Mouse (Mus musculus): ENCODE data around the gene 4430402I18Rik. TPM values are rescaled to one million over a fixed set of nuclear protein-coding genes. Genes with fewer than 3 reads are reported as not detected.

4430402I18Rik gene
- polyA plus RNA-seq, 2 experiments from 2014 or later = 0.22 TPM; not detected in 1

DNA sequence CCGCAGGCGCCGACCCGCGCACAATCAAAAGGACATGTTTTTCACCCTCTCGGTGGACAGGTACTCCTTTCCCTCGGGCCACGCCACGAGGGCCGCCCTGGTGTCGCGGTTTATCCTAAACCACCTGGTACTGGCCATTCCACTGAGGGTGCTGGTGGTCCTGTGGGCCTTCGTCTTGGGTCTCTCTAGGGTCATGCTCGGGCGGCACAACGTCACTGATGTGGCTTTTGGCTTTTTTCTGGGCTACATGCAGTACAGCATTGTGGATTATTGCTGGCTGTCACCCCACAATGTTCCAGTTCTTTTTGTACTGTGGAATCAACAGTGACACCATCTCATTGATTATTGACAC lies 3.1 kb downstream of the 4430402I18Rik start:
- ATAC-seq = no peak

- ATAC-seq = peak; percentile 83
Observed at GRCm38 (mm10) chr19:28963842-28964551, 3.6 kb downstream of the 4430402I18Rik start, which contains the start of gene Plpp6. Gene Plpp6, plus strand, starts transcription at chr19:28963953.

DNA sequence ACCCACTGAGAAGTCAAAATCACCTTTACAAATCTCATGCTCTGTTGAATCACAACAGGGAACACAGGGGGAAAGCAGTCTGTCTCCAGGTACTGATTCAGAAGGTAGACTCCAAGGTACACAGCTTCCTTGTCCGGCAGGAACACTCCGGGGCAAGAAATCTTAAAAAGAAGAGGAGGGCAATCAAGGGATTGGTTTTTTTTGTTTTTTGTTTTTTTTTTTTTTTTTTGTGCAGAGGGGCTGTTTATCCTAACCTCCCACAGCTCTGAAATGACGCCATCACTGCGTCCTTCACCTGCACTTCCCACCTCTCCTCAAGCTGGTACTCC lies 4.1 kb downstream of the 4430402I18Rik start:
- ATAC-seq = no peak

DNA sequence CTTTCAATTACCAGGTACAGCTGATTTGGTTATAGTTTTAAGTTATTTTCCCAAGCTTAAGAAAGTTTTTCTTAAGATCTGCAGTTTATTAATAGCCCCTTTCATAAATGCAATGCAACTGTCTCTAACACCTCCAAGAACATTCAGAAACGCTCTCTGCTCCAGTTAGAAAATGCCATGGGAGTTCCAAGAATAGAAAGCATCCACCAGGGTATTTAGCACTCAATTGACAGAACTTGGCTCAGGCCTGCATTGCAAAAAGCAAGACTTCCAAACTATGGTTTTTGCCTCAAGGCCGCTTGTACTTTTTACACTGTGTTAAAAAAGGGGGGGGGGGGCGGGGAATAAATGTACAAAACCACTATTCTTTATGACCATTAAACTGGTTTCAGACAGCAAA lies 4.5 kb downstream of the 4430402I18Rik start:
- no peak for ATAC-seq

- no peak for ATAC-seq
Observed at GRCm38 (mm10) chr19:28951251-28951650, 16.3 kb downstream of the 4430402I18Rik start.

GRCm38 (mm10) chr19:28947311-28947710 lies 20.3 kb downstream of the 4430402I18Rik start:
- ATAC-seq = no peak

DNA sequence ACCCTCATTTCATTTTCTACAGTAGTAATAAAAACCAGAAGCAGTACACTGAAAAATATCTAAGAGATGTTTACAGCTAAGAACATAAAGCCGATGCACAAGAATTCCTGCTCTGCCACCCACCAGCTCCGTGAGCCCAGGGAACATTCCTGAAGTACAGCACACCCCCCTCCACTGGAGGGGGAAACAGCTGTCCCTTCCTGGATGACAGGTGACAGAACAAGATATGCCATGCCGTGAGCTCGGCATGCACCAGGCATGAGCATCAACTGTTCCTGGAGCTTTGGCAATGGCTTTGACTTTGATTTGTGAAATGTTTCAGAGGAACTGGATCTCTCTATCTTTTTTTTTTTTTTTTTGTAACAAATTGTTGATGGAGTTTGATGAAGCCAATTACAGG lies 20.8 kb downstream of the 4430402I18Rik start:
- no peak for ATAC-seq

DNA sequence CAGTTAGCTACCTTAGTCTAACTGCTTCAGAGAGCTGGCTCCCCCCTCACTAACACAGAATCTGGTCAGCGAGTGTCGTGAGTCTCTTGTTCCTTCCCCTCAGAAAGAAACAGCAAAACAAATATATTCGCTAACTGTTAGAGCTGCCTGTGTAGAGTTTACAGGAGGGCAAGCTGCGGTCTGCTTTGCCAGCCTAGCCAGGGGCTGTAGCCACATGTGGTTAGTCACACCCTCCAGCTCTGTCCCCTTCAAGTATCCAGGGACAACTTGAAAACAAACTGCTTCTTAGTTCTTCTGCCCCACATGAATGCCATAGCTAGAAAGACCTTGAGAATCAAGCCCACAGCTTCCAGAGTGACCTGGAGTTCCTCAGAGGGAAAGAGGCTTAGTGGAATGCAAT lies 26.3 kb downstream of the 4430402I18Rik start:
- no peak for ATAC-seq

- no peak for ATAC-seq
Observed at GRCm38 (mm10) chr19:28940135-28940874, 27.3 kb downstream of the 4430402I18Rik start.

GRCm38 (mm10) chr19:28934897-28935296 lies 32.7 kb downstream of the 4430402I18Rik start:
- no peak for ATAC-seq

DNA sequence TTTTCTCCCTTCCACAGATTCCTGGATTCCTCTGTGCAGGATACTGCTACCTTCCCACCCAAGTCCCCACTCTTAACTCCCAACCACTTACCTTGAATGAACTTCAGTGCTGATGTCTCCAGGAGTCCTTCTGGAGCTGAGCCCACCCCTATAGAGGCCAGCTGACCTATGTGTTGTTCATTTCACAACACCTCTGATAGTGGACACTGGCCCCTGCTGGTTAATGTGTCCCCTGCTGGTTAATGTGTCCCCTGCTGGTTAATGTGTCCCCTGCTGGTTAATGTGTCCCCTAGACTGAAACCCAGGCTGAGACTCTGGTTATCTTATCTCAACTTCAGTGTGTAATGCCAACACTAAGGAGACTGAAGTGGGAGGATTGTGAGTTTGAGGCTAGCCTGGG lies 38.6 kb downstream of the 4430402I18Rik start:
- ATAC-seq = no peak

GRCm38 (mm10) chr19:28927396-28927795 lies 40.2 kb downstream of the 4430402I18Rik start:
- no peak for ATAC-seq

DNA sequence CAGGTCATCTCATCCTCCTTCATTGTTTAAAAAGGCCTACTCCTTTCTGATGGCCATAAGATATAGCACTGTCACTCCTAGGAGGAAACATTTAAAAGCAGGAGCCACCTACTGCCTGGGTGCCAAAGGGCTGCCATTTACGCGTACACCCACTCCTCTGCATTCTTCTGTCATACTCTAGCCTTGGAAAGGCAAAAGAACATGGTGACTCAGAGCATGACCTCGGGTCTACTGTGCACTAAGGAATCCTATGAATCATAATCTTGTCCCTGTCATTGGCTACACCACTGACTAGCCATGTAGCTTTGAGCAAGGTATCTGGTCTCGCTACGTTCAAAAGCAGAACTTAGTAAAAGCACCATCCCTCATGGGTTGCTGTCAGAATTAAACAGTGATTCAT lies 41.2 kb downstream of the 4430402I18Rik start:
- ATAC-seq = no peak

GRCm38 (mm10) chr19:28917839-28918238 lies 49.8 kb downstream of the 4430402I18Rik start:
- ATAC-seq = no peak

- ATAC-seq = no peak
Observed at GRCm38 (mm10) chr19:28916492-28916891, 51.1 kb downstream of the 4430402I18Rik start.

- no peak for ATAC-seq
Observed at GRCm38 (mm10) chr19:28915602-28916250, 51.9 kb downstream of the 4430402I18Rik start.

DNA sequence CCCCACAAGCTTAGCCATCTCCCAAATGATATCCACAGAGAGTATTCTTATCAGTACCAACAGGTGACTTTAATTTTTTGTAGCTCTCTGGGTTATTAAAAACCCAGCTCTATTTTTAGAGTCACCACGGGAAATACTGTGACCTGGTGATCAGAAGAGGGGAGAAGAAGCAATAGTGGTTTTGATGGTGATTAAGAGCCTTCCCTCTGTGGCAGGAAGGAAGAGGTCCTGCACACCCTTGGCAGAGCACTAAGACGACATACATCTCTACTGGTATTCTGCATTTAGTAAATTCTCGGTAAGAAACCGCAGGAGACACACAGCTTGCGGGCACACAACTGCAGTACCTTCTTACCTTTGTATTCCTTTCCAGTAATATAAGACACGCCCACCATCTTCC lies 53.0 kb downstream of the 4430402I18Rik start:
- no peak for ATAC-seq

GRCm38 (mm10) chr19:28908693-28909092 lies 58.9 kb downstream of the 4430402I18Rik start:
- ATAC-seq = no peak

DNA sequence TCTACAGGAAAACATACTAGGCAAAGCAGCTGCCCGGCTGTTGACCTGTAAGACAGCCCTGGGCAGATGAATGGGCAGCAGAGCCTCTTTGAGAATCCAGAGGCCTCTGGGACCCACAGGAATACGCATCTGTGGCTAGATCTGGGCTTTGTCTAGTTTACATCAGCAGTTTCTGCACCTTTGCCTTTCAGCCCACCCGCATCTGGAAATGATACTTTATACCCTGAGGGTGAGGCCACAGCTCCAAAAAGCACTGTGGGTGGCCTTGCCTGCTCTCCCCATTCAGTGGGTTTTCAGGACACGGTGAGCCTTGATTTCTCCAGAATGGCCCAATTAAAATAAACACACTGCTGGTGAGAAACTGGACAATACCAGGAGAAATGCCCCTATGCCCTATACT lies 59.4 kb downstream of the 4430402I18Rik start:
- ATAC-seq = no peak

DNA sequence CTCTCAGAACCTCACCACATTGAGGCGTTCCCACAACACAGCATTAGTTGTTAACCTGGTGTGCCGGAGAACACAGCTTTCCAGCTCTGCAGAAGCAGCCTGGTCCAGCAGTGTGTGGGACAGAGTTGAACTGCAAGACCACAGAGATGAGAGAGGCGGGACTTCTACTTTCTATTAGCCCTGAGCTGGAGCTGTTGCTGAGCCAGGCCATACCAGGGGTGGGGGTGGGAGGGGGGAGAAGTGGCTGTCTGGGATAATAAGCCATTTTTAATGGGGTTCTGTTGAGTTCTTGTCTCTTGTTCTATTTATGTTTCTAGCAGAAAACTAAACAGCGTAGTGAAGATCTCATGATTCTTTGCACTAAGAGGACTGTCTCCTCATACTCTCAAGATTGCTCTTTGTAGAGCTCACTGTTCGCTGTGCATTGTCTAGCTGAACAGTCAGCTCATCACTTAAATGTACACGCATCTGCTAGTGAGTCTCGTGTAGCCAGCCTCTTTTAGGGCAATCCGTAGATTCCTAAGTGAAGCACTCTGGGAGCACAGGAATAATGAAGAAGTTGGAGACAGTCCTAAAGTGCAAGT lies 64.0 kb downstream of the 4430402I18Rik start:
- no peak for ATAC-seq

- no peak for ATAC-seq
Observed at GRCm38 (mm10) chr19:28902806-28903205, 64.8 kb downstream of the 4430402I18Rik start.

GRCm38 (mm10) chr19:28902111-28902510 lies 65.5 kb downstream of the 4430402I18Rik start:
- no peak for ATAC-seq

- ATAC-seq = no peak
Observed at GRCm38 (mm10) chr19:28900771-28901170, 66.8 kb downstream of the 4430402I18Rik start.
